Comparison of ENCODE assay signal across 9 mouse cellular contexts in genomic region chr13:21810073-21810472, GRCm38 (mm10). TPM values are rescaled to one million over a fixed set of nuclear protein-coding genes. Genes with fewer than 3 reads are reported as not detected.
A peak's percentile ranks its signal among the peaks of the same experiment; 100 is the strongest.
DNase-seq lines count a peak whose midpoint lies in the region; ATAC-seq lines count a peak whose summit lies in the region.
"Not testable (repeated sequence)": the region's sequence is repeated elsewhere in the genome, so short reads cannot be mapped to it uniquely, and the experiment has no call there.
"Had no signal": no experiment of that assay in that cellular context is flagged by ENCODE, and none has a peak within 500 bp of the region (broad histone marks: within the 10 kb centered on the region; RNA-seq: fewer than 3 reads in every experiment).

Gene Hist1h2bq (minus strand): TSS chr13:21810197.
Gene Hist1h2ao (plus strand): TSS chr13:21810465.

- not testable (repeated sequence) for H3K4me1 ChIP-seq in embryonic facial prominence, embryonic 12.5 days; kidney, embryonic 15.5 days; limb, embryonic 11.5 days (ENCODE audit: control insufficient read depth, insufficient read depth, low read length); lung, embryonic 16.5 days (replicated peaks; ENCODE audit: control insufficient read depth, insufficient read depth, low read length); neural tube, embryonic 12.5 days

- H3K9ac ChIP-seq in embryonic facial prominence, embryonic 12.5 days; kidney, embryonic 15.5 days; limb, embryonic 11.5 days (ENCODE audit: low read length); lung, embryonic 16.5 days (ENCODE audit: low read length); neural tube, embryonic 12.5 days: not testable (repeated sequence)

- H3K4me3 ChIP-seq in embryonic facial prominence, embryonic 12.5 days; kidney, embryonic 15.5 days (replicated peaks); limb, embryonic 11.5 days (ENCODE audit: low read depth, low read length); lung, embryonic 16.5 days (ENCODE audit: low read length); neural tube, embryonic 12.5 days: not testable (repeated sequence)

- ATAC-seq in embryonic facial prominence, embryonic 12.5 days (ENCODE audit: insufficient number of reproducible peaks, insufficient read depth, low FRiP score, low TSS enrichment) = peak; percentile 96
- ATAC-seq in frontal cortex, adult (ENCODE audit: low TSS enrichment) = peak; percentile 99
- ATAC-seq in hematopoietic stem cell, adult 5-6 weeks (replicated peaks in 1 of 2; ENCODE audit: insufficient read depth in 1 of 2, low FRiP score in 2 of 2, low TSS enrichment in 1 of 2, low read depth in 1 of 2, poor library complexity in 2 of 2, severe bottlenecking in 2 of 2) = peak; percentile 86 to 90
- peak; percentile 98 for ATAC-seq in kidney, embryonic 15.5 days (replicated peaks; ENCODE audit: low FRiP score)
- ATAC-seq in limb, embryonic 11.5 days (ENCODE audit: insufficient number of reproducible peaks, low FRiP score, low TSS enrichment, low read depth) = peak; percentile 96
- ATAC-seq in lung, embryonic 16.5 days (ENCODE audit: low read depth) = peak; percentile 96
- ATAC-seq in neural tube, embryonic 12.5 days (ENCODE audit: low FRiP score, low read depth) = peak; percentile 97

- not testable (repeated sequence) for DNase-seq in limb, embryonic 11.5 days (ENCODE audit: low spot score)

- H3K4me2 ChIP-seq in embryonic facial prominence, embryonic 12.5 days (replicated peaks); kidney, embryonic 15.5 days; limb, embryonic 11.5 days (ENCODE audit: low read depth, severe bottlenecking); lung, embryonic 16.5 days (ENCODE audit: low read depth, low read length); neural tube, embryonic 12.5 days (replicated peaks): not testable (repeated sequence)

- WGBS in embryonic facial prominence, embryonic 12.5 days = no CpG with 5 or more reads among the region's 23 CpGs
- WGBS in kidney, embryonic 15.5 days = no CpG with 5 or more reads among the region's 23 CpGs
- no CpG with 5 or more reads among the region's 23 CpGs for WGBS in limb, embryonic 11.5 days
- no CpG with 5 or more reads among the region's 23 CpGs for WGBS in lung, embryonic 16.5 days
- WGBS in neural tube, embryonic 12.5 days = no CpG with 5 or more reads among the region's 23 CpGs

- H3K9me3 ChIP-seq in embryonic facial prominence, embryonic 12.5 days; kidney, embryonic 15.5 days (replicated peaks); limb, embryonic 11.5 days (ENCODE audit: control insufficient read depth, low read length); lung, embryonic 16.5 days (ENCODE audit: control insufficient read depth, low read length); neural tube, embryonic 12.5 days: not testable (repeated sequence)

- not testable (repeated sequence) for H3K27ac ChIP-seq in embryonic facial prominence, embryonic 12.5 days; kidney, embryonic 15.5 days; limb, embryonic 11.5 days (replicated peaks; ENCODE audit: low read depth, low read length); lung, embryonic 16.5 days (ENCODE audit: low read length); neural tube, embryonic 12.5 days

- not testable (repeated sequence) for H3K27me3 ChIP-seq in embryonic facial prominence, embryonic 12.5 days; kidney, embryonic 15.5 days; limb, embryonic 11.5 days (ENCODE audit: control insufficient read depth, insufficient read depth, low read length); lung, embryonic 16.5 days (ENCODE audit: control insufficient read depth, insufficient read depth, low read depth, low read length); neural tube, embryonic 12.5 days (replicated peaks)

- H3K36me3 ChIP-seq in embryonic facial prominence, embryonic 12.5 days; kidney, embryonic 15.5 days; limb, embryonic 11.5 days (ENCODE audit: control insufficient read depth, insufficient read depth, low read length); lung, embryonic 16.5 days (ENCODE audit: control insufficient read depth, insufficient read depth, low read length); neural tube, embryonic 12.5 days: not testable (repeated sequence)

RNA-seq across cellular contexts. Expression of gene Hist1h2bq, which starts in this region (rescaled TPM):
- polyA plus RNA-seq in embryonic facial prominence, embryonic 12.5 days (2016; fragmentation: Nextera tagmentation; extraction: Ambion mirVana) = 35.6 and 40.3 TPM in 2 replicates
- total RNA-seq in hematopoietic stem cell, adult 5-6 weeks (2017) = 25.5 and 234 TPM in 2 replicates
- 19.6 and 28.7 TPM in 2 replicates for polyA plus RNA-seq in kidney, embryonic 15.5 days (2015; fragmentation: Nextera tagmentation; extraction: Ambion mirVana)
- 21.3 and 25.2 TPM in 2 replicates for polyA plus RNA-seq in limb, embryonic 11.5 days (2014; fragmentation: Nextera tagmentation; extraction: Ambion mirVana)
- 24.2 and 25.0 TPM in 2 replicates for polyA plus RNA-seq in lung, embryonic 16.5 days (2015; fragmentation: Nextera tagmentation; extraction: Ambion mirVana)
- polyA plus RNA-seq in neural tube, embryonic 12.5 days (2016; fragmentation: Nextera tagmentation; extraction: Ambion mirVana) = 17.1 and 26.1 TPM in 2 replicates

RNA-seq across cellular contexts. Expression of gene Hist1h2ao, which starts in this region (rescaled TPM):
- polyA plus RNA-seq in embryonic facial prominence, embryonic 12.5 days (2016; fragmentation: Nextera tagmentation; extraction: Ambion mirVana) = not detected in 2 replicates
- total RNA-seq in hematopoietic stem cell, adult 5-6 weeks (2017) = not detected in 2 replicates
- polyA plus RNA-seq in kidney, embryonic 15.5 days (2015; fragmentation: Nextera tagmentation; extraction: Ambion mirVana) = 1.8 and 5.5 TPM in 2 replicates
- polyA plus RNA-seq in limb, embryonic 11.5 days (2014; fragmentation: Nextera tagmentation; extraction: Ambion mirVana) = 2.5 and 3.6 TPM in 2 replicates
- 3.4 TPM in 1 of 2 replicates, not detected in the other for polyA plus RNA-seq in lung, embryonic 16.5 days (2015; fragmentation: Nextera tagmentation; extraction: Ambion mirVana)
- polyA plus RNA-seq in neural tube, embryonic 12.5 days (2016; fragmentation: Nextera tagmentation; extraction: Ambion mirVana) = not detected in 2 replicates
- total RNA-seq: heart, postnatal 14 days had no signal
- polyA plus RNA-seq: spleen, adult 2 months had no signal
